Mouse (Mus musculus) spleen, adult 12 weeks (tissue): ENCODE data around the gene Cldn14.
"Not testable (repeated sequence)": the region's sequence is repeated elsewhere in the genome, so short reads cannot be mapped to it uniquely, and the experiment has no call there.

Source experiments
- DNase-seq: peaks from one replicate; pipeline ENCODE4 v3.0.0; 2022; ENCODE audit warnings: low spot score

The Cldn14 gene

GRCm38 (mm10) chr16:94009356-94009755 lies 719 bp upstream of the Cldn14 start:
- no peak for DNase-seq

GRCm38 (mm10) chr16:94006706-94007665 lies 1.7 kb downstream of the Cldn14 start:
- no peak for DNase-seq

GRCm38 (mm10) chr16:94003478-94003877 lies 5.2 kb downstream of the Cldn14 start:
- no peak for DNase-seq

- no peak for DNase-seq
Measured at GRCm38 (mm10) chr16:94001366-94001765, 7.3 kb downstream of the Cldn14 start.

- DNase-seq: no peak
Measured at GRCm38 (mm10) chr16:93998895-93999294, 9.7 kb downstream of the Cldn14 start.

- no peak for DNase-seq
Measured at GRCm38 (mm10) chr16:93983576-93983975, 25.1 kb downstream of the Cldn14 start.

- DNase-seq: no peak
Measured at GRCm38 (mm10) chr16:93982341-93982740, 26.3 kb downstream of the Cldn14 start.

- no peak for DNase-seq
Measured at GRCm38 (mm10) chr16:93981190-93981841, 27.3 kb downstream of the Cldn14 start.

GRCm38 (mm10) chr16:93980338-93980737 lies 28.3 kb downstream of the Cldn14 start:
- not testable (repeated sequence) for DNase-seq

GRCm38 (mm10) chr16:93979316-93979715 lies 29.3 kb downstream of the Cldn14 start:
- DNase-seq: no peak

- no peak for DNase-seq
Measured at GRCm38 (mm10) chr16:93977587-93977986, 31.1 kb downstream of the Cldn14 start.

GRCm38 (mm10) chr16:93976907-93977306 lies 31.7 kb downstream of the Cldn14 start:
- no peak for DNase-seq

- no peak for DNase-seq
Measured at GRCm38 (mm10) chr16:93975430-93975829, 33.2 kb downstream of the Cldn14 start.

GRCm38 (mm10) chr16:93974278-93974677 lies 34.4 kb downstream of the Cldn14 start:
- no peak for DNase-seq

GRCm38 (mm10) chr16:93973554-93973953 lies 35.1 kb downstream of the Cldn14 start:
- DNase-seq: no peak

GRCm38 (mm10) chr16:93973123-93973522 lies 35.5 kb downstream of the Cldn14 start:
- no peak for DNase-seq

GRCm38 (mm10) chr16:93971046-93971445 lies 37.6 kb downstream of the Cldn14 start:
- no peak for DNase-seq

GRCm38 (mm10) chr16:93967893-93968292 lies 40.7 kb downstream of the Cldn14 start:
- DNase-seq: no peak

GRCm38 (mm10) chr16:93962283-93962682 lies 46.4 kb downstream of the Cldn14 start:
- DNase-seq: no peak

- DNase-seq: no peak
Measured at GRCm38 (mm10) chr16:93961099-93961646, 47.5 kb downstream of the Cldn14 start.

- no peak for DNase-seq
Measured at GRCm38 (mm10) chr16:93960495-93960894, 48.1 kb downstream of the Cldn14 start.

GRCm38 (mm10) chr16:93957402-93957801 lies 51.2 kb downstream of the Cldn14 start:
- no peak for DNase-seq

GRCm38 (mm10) chr16:93956986-93957385 lies 51.7 kb downstream of the Cldn14 start:
- DNase-seq: no peak
